ENCODE assay signal across 8 mouse cellular contexts in genomic region chr1:162109437-162109813, GRCm38 (mm10).
DNase-seq lines count a peak whose midpoint lies in the region; ATAC-seq lines count a peak whose summit lies in the region.

No protein-coding gene starts in this region.

- H3K9ac ChIP-seq in hindbrain, embryonic 11.5 days (ENCODE audit: low read depth, low read length), result no peak overlapping the region
- H3K9ac ChIP-seq in limb, embryonic 13.5 days, result no peak overlapping the region

- no peak overlapping the region for H3K27ac ChIP-seq in hindbrain, embryonic 11.5 days (ENCODE audit: low read depth, low read length)
- peak overlapping the region; percentile 73 for H3K27ac ChIP-seq in limb, embryonic 13.5 days

- WGBS in hindbrain, embryonic 11.5 days, result 61% methylated on average over 7 of the region's 7 CpGs
- WGBS in limb, embryonic 13.5 days, result 60% methylated on average over 7 of the region's 7 CpGs

- intact Hi-C loops in heart, postnatal 10 days (cut with DNase I), result no loop called here

- H3K4me1 ChIP-seq in hindbrain, embryonic 11.5 days (replicated peaks; ENCODE audit: control insufficient read depth, insufficient read depth, low read length), result no peaks in the 10 kb centered on the region
- peaks cover 20% of the 10 kb centered on the region for H3K4me1 ChIP-seq in limb, embryonic 13.5 days

- no peaks in the 10 kb centered on the region for H3K9me3 ChIP-seq in hindbrain, embryonic 11.5 days (ENCODE audit: control insufficient read depth, low read length)
- no peaks in the 10 kb centered on the region for H3K9me3 ChIP-seq in limb, embryonic 13.5 days

- no peaks in the 10 kb centered on the region for H3K36me3 ChIP-seq in hindbrain, embryonic 11.5 days (ENCODE audit: control insufficient read depth, insufficient read depth, low read length)
- no peaks in the 10 kb centered on the region for H3K36me3 ChIP-seq in limb, embryonic 13.5 days

- ATAC-seq in hindbrain, embryonic 11.5 days (ENCODE audit: low FRiP score), result 0 out of 2 replicates have a peak, but pooled peaks have one; percentile 38
- ATAC-seq in limb, embryonic 13.5 days (ENCODE audit: low FRiP score, low read depth), result peak; percentile 44; the same call in 1 of the 2 replicates

- H3K27me3 ChIP-seq in hindbrain, embryonic 11.5 days (ENCODE audit: control insufficient read depth, insufficient read depth, low read length), result no peaks in the 10 kb centered on the region
- no peaks in the 10 kb centered on the region for H3K27me3 ChIP-seq in limb, embryonic 13.5 days

- no peak overlapping the region for H3K4me2 ChIP-seq in hindbrain, embryonic 11.5 days (replicated peaks; ENCODE audit: low read depth, low read length)
- no peak overlapping the region for H3K4me2 ChIP-seq in limb, embryonic 13.5 days (replicated peaks)

- no peak overlapping the region for H3K4me3 ChIP-seq in hindbrain, embryonic 11.5 days (ENCODE audit: low read depth, low read length)
- H3K4me3 ChIP-seq in limb, embryonic 13.5 days, result no peak overlapping the region

- DNase-seq in heart, adult 18-20 months, result peak; percentile 26 to 31
- no peak for DNase-seq in heart, postnatal 10 days
- DNase-seq in cerebellum, adult 8-10 months, result peak; percentile 58
- DNase-seq in hindbrain, embryonic 11.5 days (ENCODE audit: low spot score), result peak; percentile 15
- no peak for DNase-seq in frontal cortex, adult 2 months (ENCODE audit: extremely low spot score in 1 of 2, low spot score in 1 of 2)
- DNase-seq in right cerebral cortex, postnatal 36 days (ENCODE audit: low spot score in 2 of 2), result no peak
- DNase-seq in T-cell, adult 2 months (ENCODE audit: low spot score), result no peak

Comparison
In these comparisons a context has a peak if more than half of its experiments do, and no peak if none do; other contexts are left out.
1. DNase-seq: peak in heart, adult 18-20 months (2 of 2), cerebellum, adult 8-10 months (single experiment) and hindbrain, embryonic 11.5 days (single experiment); none in heart, postnatal 10 days (0 of 2), frontal cortex, adult 2 months (0 of 2), right cerebral cortex, postnatal 36 days (0 of 2) and T-cell, adult 2 months (single experiment).